Mouse (Mus musculus) spleen, adult 2 months (tissue): ENCODE measurements around the gene Gatad2a. TPM values are rescaled to one million over a fixed set of nuclear protein-coding genes. Genes with fewer than 3 reads are reported as not detected.

Experiments
- DNase-seq, 2 experiments: peaks; one replicate each; pipeline versions ENCODE4 v3.0.0 to v3.0.0-alpha.2; 2012 to 2021; ENCODE audit warnings: low spot score in 2 of 2, low read depth in 1 of 2
- H3K27ac ChIP-seq: fragments of 200-500 bp; 2 replicates; pipeline ENCODE4 v1.5.1; 2012; ENCODE audit warnings: low read length, inconsistent platforms; ENCODE audit not compliant: insufficient read depth
- H3K27me3 ChIP-seq: fragments of 200-500 bp; 2 replicates; pipeline ENCODE4 v1.6.1; 2012; ENCODE audit warnings: mild to moderate bottlenecking, moderate library complexity, low read length, inconsistent platforms; ENCODE audit not compliant: control insufficient read depth, insufficient read depth
- H3K36me3 ChIP-seq: fragments of 200-500 bp; 2 replicates; pipeline ENCODE4 v1.6.1; 2012; ENCODE audit warnings: mild to moderate bottlenecking, low read length, inconsistent platforms; ENCODE audit not compliant: control insufficient read depth, insufficient read depth
- H3K4me1 ChIP-seq: fragments of 200-500 bp; 2 replicates; pipeline ENCODE4 v1.6.1; 2011; ENCODE audit warnings: inconsistent platforms; ENCODE audit not compliant: control insufficient read depth, insufficient read depth, insufficient read length
- H3K4me3 ChIP-seq: fragments of 200-500 bp; 2 replicates; pipeline ENCODE4 v1.5.1; 2011; ENCODE audit warnings: mild to moderate bottlenecking, inconsistent platforms; ENCODE audit not compliant: insufficient read depth, insufficient read length; ENCODE audit errors: extremely low read depth
- CTCF ChIP-seq: fragments of 200-500 bp; IDR thresholded peaks from 2 replicates; pipeline ENCODE4 v1.5.1; 2011; ENCODE audit warnings: mild to moderate bottlenecking, inconsistent platforms; ENCODE audit not compliant: insufficient read depth, insufficient read length, insufficient replicate concordance; ENCODE audit errors: extremely low read depth
- POLR2A ChIP-seq: fragments of 200-500 bp; IDR thresholded peaks from 2 replicates; pipeline ENCODE4 v1.6.1; 2011; ENCODE audit warnings: low read depth, low read length, inconsistent platforms
- WGBS: fragments of 180-500 bp; shearing (Covaris S2); methylation state at CpG from one replicate; pipeline ENCODE4 v1.1.7; 2018; 5-methylcytosine and 5-hydroxymethylcytosine counted together
- polyA plus RNA-seq: library from polyadenylated mRNA; depleted of rRNA; stranded (reverse); fragments of >200 nt; gene quantifications from 2 replicates; pipeline ENCODE4 v1.2.3, GENCODE M21; 2012

The Gatad2a gene
- polyA plus RNA-seq, 1 experiment: 45.8 TPM

- no peak for DNase-seq
- no peak overlapping the region for H3K4me3 ChIP-seq
- H3K27ac ChIP-seq: peak overlapping the region; percentile 27
- no peaks in the 10 kb centered on the region for H3K27me3 ChIP-seq
- no peak for TF ChIP-seq POLR2A
- no peak for TF ChIP-seq CTCF
- WGBS: 64% methylated on average over 6 of the region's 6 CpGs
- H3K4me1 ChIP-seq: peaks cover 27% of the 10 kb centered on the region; the same call in 1 of the 2 replicates
- H3K36me3 ChIP-seq: peaks cover 3% of the 10 kb centered on the region; the same call in 1 of the 2 replicates
Observed at GRCm38 (mm10) chr8:69938245-69938982, 57.8 kb downstream of the Gatad2a start.

DNA sequence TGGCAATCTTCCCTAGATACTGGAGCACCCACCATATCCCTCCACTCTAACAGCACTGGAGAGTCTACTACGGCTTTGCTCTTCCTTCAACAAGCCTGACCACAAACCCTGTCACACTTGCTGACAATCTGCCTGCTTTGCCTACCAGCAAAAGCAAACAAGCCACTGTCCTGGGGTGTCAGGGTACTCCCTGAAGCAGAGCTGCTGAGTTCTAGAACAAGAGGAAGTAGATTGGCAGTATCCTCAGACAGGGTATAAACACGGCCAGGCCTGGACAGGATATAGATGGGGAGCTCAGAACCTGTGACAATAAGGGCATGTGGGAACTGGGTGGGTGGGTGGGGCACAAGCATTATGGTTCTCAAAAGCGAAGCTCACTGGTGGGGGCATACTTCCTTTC is 58.7 kb downstream of the Gatad2a start:
- DNase-seq: peak; percentile 20 to 35
- Histone ChIP-seq H3K27ac (peak overlapping the region; percentile 51; the same call in 1 of the 2 replicates), H3K27me3 (no peaks in the 10 kb centered on the region), H3K4me1 (peaks cover 27% of the 10 kb centered on the region; the same call in 1 of the 2 replicates), H3K4me3 (no peak overlapping the region), H3K36me3 (peaks cover 3% of the 10 kb centered on the region; the same call in 1 of the 2 replicates)
- 30% methylated on average over 3 of the region's 3 CpGs for WGBS
- TF ChIP-seq POLR2A: no peak
- TF ChIP-seq CTCF: no peak

DNA sequence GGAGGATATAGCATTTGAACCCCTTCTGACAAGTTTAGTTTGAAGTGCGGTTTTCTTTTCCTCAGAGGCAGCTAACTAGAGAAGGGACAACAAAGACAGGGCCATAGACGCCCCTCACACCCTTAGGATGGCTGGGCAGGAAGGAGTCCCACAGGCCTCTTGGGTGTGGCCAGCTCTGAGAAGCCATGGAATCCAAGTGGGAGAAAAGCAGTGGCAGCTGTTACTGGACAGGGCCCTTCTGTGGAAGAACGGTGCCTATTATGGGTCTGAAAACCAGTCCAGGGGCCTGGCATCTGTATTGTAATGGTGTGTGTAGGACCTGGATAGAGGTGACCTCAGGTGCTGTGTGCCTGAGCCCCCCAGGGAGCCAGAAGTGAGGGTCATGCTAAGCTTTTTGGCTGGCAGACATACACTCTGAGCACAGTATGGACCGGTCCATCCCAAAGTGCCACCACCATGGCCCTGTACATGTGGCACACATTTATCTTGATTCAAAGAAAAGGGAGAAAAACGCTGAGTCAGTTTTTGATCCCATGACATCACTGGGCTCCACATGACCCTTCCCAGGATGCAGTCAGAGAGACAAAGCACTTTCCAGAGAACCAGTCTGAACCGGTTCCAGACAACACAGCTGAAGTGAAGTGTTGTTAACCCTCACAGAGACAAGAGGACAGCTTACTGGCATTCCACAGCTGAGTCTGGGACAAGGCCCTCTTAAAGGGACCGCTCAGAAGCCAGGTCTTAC is 60.0 kb downstream of the Gatad2a start:
- H3K4me1 ChIP-seq: peaks cover 27% of the 10 kb centered on the region; the same call in 1 of the 2 replicates
- no peak for TF ChIP-seq CTCF
- no peak for TF ChIP-seq POLR2A
- H3K4me3 ChIP-seq: no peak overlapping the region
- WGBS: 89% methylated on average over 7 of the region's 7 CpGs
- H3K27ac ChIP-seq: peak overlapping the region; percentile 11; the same call in 1 of the 2 replicates
- H3K36me3 ChIP-seq: peaks cover 3% of the 10 kb centered on the region; the same call in 1 of the 2 replicates
- H3K27me3 ChIP-seq: no peaks in the 10 kb centered on the region
- no peak for DNase-seq

- peaks cover 25% of the 10 kb centered on the region; the same call in 1 of the 2 replicates for H3K4me1 ChIP-seq
Observed at GRCm38 (mm10) chr8:69935431-69935830, 60.8 kb downstream of the Gatad2a start.

DNA sequence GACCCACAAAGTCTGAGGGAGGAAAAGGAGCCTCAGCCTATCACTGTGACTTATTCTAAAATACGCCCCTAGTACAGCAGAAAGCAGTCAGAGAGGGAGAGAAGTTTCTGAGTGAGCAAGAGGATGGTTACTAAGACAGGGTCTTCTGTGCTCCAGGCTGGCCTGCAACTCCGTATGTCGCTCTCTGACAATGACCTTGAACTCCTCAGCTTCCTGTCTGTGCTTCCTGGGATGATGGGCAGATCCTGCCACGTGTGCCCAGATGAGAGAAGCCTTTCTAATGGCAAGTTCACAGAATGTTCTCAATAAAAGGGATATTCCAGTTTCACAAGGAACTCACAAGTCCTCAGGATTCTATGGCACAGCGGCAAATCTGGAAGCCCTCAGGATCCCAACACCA is 61.6 kb downstream of the Gatad2a start:
- Histone ChIP-seq H3K4me3 (no peak overlapping the region), H3K4me1 (peaks cover 17% of the 10 kb centered on the region; the same call in 1 of the 2 replicates), H3K27ac (peak overlapping the region; percentile 17; the same call in 1 of the 2 replicates), H3K36me3 (peaks cover 5% of the 10 kb centered on the region; the same call in 1 of the 2 replicates), H3K27me3 (no peaks in the 10 kb centered on the region)
- TF ChIP-seq POLR2A (no peak), CTCF (no peak)
- 81% methylated on average over 5 of the region's 5 CpGs for WGBS
- no peak for DNase-seq

More at GRCm38 (mm10) chr8:69935431-69935830, 60.8 kb downstream of the Gatad2a start:
- 94% methylated on average over 3 of the region's 3 CpGs for WGBS
- no peak for TF ChIP-seq CTCF
- no peak for TF ChIP-seq POLR2A
- no peak for DNase-seq
- no peak overlapping the region for H3K27ac ChIP-seq
- peaks cover 5% of the 10 kb centered on the region; the same call in 1 of the 2 replicates for H3K36me3 ChIP-seq
- no peaks in the 10 kb centered on the region for H3K27me3 ChIP-seq
- H3K4me3 ChIP-seq: no peak overlapping the region

GRCm38 (mm10) chr8:69933811-69934210 is 62.4 kb downstream of the Gatad2a start:
- WGBS: 15% methylated on average over 2 of the region's 2 CpGs
- no peak for TF ChIP-seq CTCF
- no peak for TF ChIP-seq POLR2A
- Histone ChIP-seq H3K4me1 (peaks cover 13% of the 10 kb centered on the region; the same call in 1 of the 2 replicates), H3K27ac (no peak overlapping the region), H3K36me3 (peaks cover 5% of the 10 kb centered on the region; the same call in 1 of the 2 replicates), H3K4me3 (no peak overlapping the region), H3K27me3 (no peaks in the 10 kb centered on the region)
- no peak for DNase-seq

DNA sequence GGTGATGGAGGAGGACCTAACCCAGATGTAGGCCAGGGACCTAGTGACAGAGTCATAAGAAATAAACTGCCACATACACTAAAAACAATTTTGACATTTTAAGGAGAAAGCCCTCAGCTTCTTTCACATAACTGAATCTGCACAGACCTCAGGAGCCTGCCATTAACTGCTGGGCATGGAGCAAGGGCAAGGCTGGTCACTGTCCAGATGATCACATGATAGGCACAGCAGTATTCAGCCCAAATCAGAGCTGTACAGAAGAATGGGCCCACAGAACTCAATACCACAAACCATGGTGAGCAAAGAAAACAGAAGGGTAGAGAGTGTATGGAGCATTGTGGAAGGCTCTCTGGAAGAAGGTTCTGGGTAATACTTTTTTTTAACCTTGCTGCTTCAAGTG is 69.3 kb downstream of the Gatad2a start:
- TF ChIP-seq POLR2A (no peak), CTCF (no peak)
- peaks cover 2% of the 10 kb centered on the region; the same call in 1 of the 2 replicates for H3K36me3 ChIP-seq

More for the DNA sequence above, 69.3 kb downstream of the Gatad2a start:
- no peak for DNase-seq
- no peaks in the 10 kb centered on the region for H3K27me3 ChIP-seq
- H3K4me3 ChIP-seq: no peak overlapping the region
- H3K27ac ChIP-seq: no peak overlapping the region
- H3K4me1 ChIP-seq: no peaks in the 10 kb centered on the region
